Mouse (Mus musculus) liver, embryonic 13.5 days (tissue): ENCODE data around the gene Ppme1. TPM values are rescaled to one million over a fixed set of nuclear protein-coding genes. Genes with fewer than 3 reads are reported as not detected.

Experiments used
- ATAC-seq: fragments of 200-750 bp; cut with Nextera tagmentation; 2 replicates; pipeline ENCODE4 v1.8.0; 2017; ENCODE audit warnings: low read depth, mild to moderate bottlenecking, moderate number of reproducible peaks, moderate library complexity
- DNase-seq: peaks from one replicate; pipeline ENCODE4 v3.0.0; 2022
- H3K27ac ChIP-seq: fragments of 300-500 bp; sonication (generic); 2 replicates; pipeline ENCODE4 v1.5.1; 2015; ENCODE audit warnings: moderate library complexity, mild to moderate bottlenecking, inconsistent platforms
- H3K27me3 ChIP-seq: fragments of 300-500 bp; sonication (generic); 2 replicates; pipeline ENCODE4 v1.6.1; 2015; ENCODE audit warnings: mild to moderate bottlenecking, inconsistent platforms
- H3K36me3 ChIP-seq: fragments of 300-500 bp; sonication (generic); 2 replicates; pipeline ENCODE4 v1.6.1; 2015; ENCODE audit warnings: mild to moderate bottlenecking, inconsistent platforms
- H3K4me1 ChIP-seq: fragments of 300-500 bp; sonication (generic); replicated peaks from 2 replicates; pipeline ENCODE4 v1.6.1; 2015; ENCODE audit warnings: inconsistent platforms
- H3K4me2 ChIP-seq: fragments of 300-500 bp; sonication (generic); 2 replicates; pipeline ENCODE4 v1.6.1; 2015; ENCODE audit warnings: inconsistent platforms, mild to moderate bottlenecking, moderate library complexity
- H3K4me3 ChIP-seq: fragments of 300-500 bp; sonication (generic); replicated peaks from 2 replicates; pipeline ENCODE4 v1.5.1; 2015; ENCODE audit warnings: mild to moderate bottlenecking, inconsistent platforms
- H3K9ac ChIP-seq: fragments of 300-500 bp; sonication (generic); 2 replicates; pipeline ENCODE4 v1.6.1; 2015; ENCODE audit warnings: mild to moderate bottlenecking, inconsistent platforms
- H3K9me3 ChIP-seq: fragments of 300-500 bp; sonication (generic); replicated peaks from 2 replicates; pipeline ENCODE4 v1.6.1; 2016; ENCODE audit warnings: inconsistent platforms
- WGBS: fragments of 180-500 bp; shearing (Covaris S2); methylation state at CpG from one replicate; pipeline ENCODE4 v1.1.7; 2015; ENCODE audit not compliant: insufficient replicate concordance; 5-methylcytosine and 5-hydroxymethylcytosine counted together
- polyA plus RNA-seq: library from polyadenylated mRNA; unstranded; fragments of >200 nt; fragmentation: Nextera tagmentation; extraction: Ambion mirVana; gene quantifications from 2 replicates; pipeline ENCODE4 v1.2.1, GENCODE M21; 2015

The Ppme1 gene
- 24.0 and 26.3 TPM in 2 replicates for polyA plus RNA-seq

DNA sequence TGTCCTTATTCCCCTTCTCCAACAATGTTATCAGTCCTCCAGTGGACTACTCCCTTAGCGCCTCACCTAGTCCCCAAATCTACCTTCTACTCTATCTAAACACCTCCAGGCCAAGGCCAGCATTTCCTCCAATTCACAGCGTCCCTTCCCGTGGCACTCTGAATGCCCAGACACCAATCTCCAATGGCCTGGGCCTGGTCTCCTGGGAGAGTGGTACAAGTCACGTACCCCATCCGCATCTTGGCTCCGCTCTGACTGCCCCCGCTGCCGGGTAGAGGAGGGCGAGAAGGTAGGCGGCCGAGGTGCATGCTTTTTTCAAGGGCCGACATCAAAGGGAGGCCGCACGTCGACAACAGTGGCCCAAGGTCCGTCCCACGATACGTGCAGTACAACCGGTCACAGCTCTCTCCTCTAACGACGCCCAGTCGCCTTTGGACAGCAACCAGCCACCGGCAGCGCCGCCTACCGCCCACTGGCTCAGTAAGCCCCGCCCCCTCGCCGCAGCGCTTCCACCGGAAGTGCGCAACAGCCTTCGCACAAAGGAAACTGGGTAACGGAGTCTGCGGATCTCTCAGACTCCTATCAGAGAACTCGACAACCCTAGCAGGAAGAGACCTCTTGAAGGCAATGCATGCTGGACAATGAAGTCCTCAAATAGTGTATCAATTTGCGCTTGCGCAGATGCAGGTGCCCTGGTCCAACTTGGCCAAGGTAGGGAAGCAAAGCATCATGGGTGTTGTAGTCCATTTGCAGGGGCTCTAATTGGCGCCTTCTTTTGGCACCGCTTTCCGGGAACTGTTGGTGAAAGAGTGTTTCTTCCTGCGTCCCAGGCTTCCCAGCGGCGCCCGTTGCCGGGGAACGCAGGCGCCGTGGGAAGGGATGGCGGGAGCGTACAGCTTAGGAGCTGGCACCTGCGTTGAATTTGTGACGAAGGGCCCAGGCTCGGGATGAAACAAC, at the start of gene Ppme1, which contains the start of gene C2cd3:
TSS of gene Ppme1 (minus strand) at position 813 of the 957 bp plus-strand sequence.
TSS of gene C2cd3 (plus strand) at position 739 of the 957 bp plus-strand sequence.
- peak within 1 kb of the TSS; percentile 88 for H3K4me2 ChIP-seq
- H3K9me3 ChIP-seq, result no peaks in the 10 kb centered on the region
- DNase-seq (peak; percentile 98), ATAC-seq (peak; percentile 95)
- H3K4me3 ChIP-seq, result peak within 1 kb of the TSS; percentile 78
- peaks cover 20% of the 10 kb centered on the region for H3K36me3 ChIP-seq
- under 1% methylated on average over 54 of the region's 54 CpGs for WGBS
- H3K4me1 ChIP-seq, result peaks cover 25% of the 10 kb centered on the region
- H3K9ac ChIP-seq, result peak within 1 kb of the TSS; percentile 89
- H3K27ac ChIP-seq, result peak within 1 kb of the TSS; percentile 91
- H3K27me3 ChIP-seq, result no peaks in the 10 kb centered on the region

DNA sequence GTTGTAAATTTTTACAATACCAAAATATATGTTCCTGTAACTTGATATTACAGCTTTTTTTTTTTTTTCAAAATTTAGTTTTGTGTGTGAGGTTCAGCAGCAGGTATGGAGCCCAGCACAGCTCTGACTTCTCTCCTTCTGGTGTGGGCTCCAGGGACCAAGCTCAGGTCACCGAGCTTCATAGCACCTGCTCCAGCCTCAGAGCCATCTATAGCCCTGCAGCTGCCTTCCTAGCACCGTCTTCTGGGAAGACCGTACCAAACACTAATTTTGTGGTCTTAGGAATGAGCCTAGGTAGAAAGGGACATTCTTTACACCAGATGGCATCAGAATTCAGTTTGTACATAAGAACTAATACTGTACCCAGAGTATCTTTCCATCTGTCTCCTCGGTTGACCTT, 36.6 kb upstream of the Ppme1 start:
- no peak overlapping the region for H3K9ac ChIP-seq
- no peaks in the 10 kb centered on the region for H3K4me1 ChIP-seq
- no peaks in the 10 kb centered on the region for H3K27me3 ChIP-seq
- H3K9me3 ChIP-seq, result no peaks in the 10 kb centered on the region
- no peak overlapping the region for H3K27ac ChIP-seq
- whole genome bisulfite sequencing, result 84% methylated on average over 4 of the region's 4 CpGs
- ATAC-seq (no peak), DNase-seq (no peak)
- no peak overlapping the region for H3K4me2 ChIP-seq
- peaks cover 77% of the 10 kb centered on the region for H3K36me3 ChIP-seq
- H3K4me3 ChIP-seq, result no peak overlapping the region

DNA sequence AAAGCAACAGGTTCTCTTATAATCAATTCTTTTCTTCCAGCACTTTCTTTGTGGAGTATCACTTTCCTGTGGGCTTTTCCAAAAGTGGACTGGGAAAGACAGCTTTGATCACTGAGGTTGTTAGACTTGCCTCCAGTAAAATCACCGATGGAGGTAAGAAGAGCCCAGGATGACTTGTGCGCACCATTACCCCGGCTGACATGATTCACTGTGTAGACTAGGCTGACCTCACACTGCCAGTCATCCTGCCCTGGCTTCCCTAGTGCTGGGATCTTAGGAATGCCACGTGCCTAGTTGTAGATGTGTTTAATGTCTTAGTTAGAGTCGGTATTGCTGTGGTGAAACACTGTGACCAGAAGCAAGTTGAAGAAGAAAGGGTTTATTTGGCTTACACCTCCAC, 35.6 kb upstream of the Ppme1 start:
- H3K4me1 ChIP-seq, result no peaks in the 10 kb centered on the region
- DNase-seq (no peak), ATAC-seq (no peak)
- no peak overlapping the region for H3K27ac ChIP-seq
- no peak overlapping the region for H3K4me3 ChIP-seq
- H3K36me3 ChIP-seq, result peaks cover 76% of the 10 kb centered on the region
- 88% methylated on average over 5 of the region's 5 CpGs for WGBS
- H3K9me3 ChIP-seq, result no peaks in the 10 kb centered on the region
- no peak overlapping the region for H3K4me2 ChIP-seq
- no peaks in the 10 kb centered on the region for H3K27me3 ChIP-seq
- H3K9ac ChIP-seq, result no peak overlapping the region

DNA sequence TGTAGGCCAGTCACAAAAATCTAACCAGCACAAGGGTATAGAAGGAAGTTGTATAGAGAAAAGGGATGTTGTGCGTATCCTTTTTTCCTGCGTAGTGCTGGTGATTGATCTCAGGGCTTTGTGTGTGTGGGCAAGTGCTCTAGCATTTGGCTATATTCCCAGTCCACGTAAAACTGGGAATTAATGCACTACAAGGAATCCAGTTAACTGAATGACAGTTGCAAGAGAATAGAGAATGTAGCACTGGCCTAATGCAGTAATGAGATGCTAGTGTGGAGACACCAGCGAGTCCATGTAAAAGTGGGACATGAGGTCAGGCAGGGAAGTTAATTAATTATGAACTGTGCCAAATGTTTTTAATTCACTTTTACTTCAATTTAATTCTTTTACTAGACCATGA, 30.6 kb upstream of the Ppme1 start:
- peaks cover 73% of the 10 kb centered on the region for H3K36me3 ChIP-seq

DNA sequence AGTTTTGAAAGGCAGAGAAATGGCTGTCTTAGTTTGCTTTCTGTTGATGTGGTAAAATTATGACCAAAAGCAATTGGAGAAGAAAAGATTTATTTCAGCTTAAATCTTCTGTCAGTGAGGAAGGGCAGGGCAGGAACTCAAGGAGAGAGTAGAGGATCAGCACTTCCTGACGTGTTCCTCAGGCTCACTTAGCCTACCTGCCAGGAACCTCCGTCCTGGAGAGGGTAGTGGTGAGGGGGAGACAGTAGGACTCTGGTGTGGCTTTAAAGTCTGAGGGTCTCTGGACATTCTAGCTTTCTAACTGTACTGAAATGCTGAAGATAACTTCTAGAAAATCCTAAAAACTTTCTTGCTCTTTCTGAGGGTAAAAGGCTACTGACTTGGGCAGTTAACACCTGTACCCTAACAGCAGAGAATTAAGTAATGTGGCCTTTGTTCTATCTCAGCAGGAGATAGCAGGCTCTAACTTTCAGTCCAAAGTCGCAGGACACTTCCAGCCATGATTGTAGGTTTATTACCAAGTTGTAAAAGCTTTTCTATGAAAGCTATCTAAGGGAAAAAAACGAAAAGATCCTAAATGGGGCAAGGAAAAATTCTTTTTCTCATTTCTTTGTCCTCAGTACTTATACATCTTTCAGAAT, 28.9 kb upstream of the Ppme1 start:
- Histone ChIP-seq H3K4me2 (no peak overlapping the region), H3K9ac (no peak overlapping the region)
- no peak for ATAC-seq

More for the DNA sequence above, 30.6 kb upstream of the Ppme1 start:
- Histone ChIP-seq H3K4me2 (no peak overlapping the region), H3K9ac (no peak overlapping the region), H3K4me3 (no peak overlapping the region), H3K9me3 (no peaks in the 10 kb centered on the region), H3K4me1 (no peaks in the 10 kb centered on the region), H3K27ac (no peak overlapping the region), H3K27me3 (no peaks in the 10 kb centered on the region)
- no peak for DNase-seq
- no peak for ATAC-seq
- WGBS, result 89% methylated on average over 4 of the region's 4 CpGs

DNA sequence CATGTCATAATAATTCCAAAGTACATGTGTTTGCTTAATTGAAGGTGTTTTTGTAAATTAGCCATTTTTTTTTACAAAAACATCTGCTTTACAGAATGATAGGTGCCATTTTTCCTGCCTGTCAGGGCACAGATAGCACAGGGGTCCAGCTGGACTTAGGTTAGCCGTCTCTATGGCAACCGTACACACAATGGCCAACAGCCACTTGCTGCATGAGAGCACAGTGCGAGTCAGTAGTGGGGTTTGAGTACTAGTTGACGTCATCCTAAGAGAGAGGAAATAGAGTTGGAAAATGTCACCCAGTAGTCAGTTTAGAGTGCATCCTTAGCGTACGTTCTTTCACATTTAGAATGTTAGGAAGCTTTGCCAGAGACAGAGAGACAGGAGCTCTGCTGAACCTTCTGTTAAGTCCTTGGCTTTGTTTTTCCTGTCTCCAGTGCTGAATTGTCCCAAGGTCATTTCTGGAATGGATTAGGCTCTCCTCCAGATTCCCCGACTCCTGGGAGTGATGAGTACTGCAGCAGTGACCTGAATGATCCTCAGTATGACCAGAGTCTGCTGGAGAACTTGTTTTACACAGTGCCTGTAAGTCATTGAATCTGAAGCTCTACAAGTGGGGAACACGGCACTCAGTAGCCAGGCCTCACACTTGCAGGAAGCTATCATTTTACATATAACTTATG, 27.3 kb upstream of the Ppme1 start:
- Histone ChIP-seq H3K9ac (no peak overlapping the region), H3K27ac (no peak overlapping the region), H3K9me3 (no peaks in the 10 kb centered on the region), H3K4me2 (no peak overlapping the region), H3K4me1 (no peaks in the 10 kb centered on the region), H3K4me3 (no peak overlapping the region), H3K27me3 (no peaks in the 10 kb centered on the region), H3K36me3 (peaks cover 76% of the 10 kb centered on the region)
- 76% methylated on average over 8 of the region's 8 CpGs for WGBS
- DNase-seq (no peak), ATAC-seq (no peak)

More for the DNA sequence above, 28.9 kb upstream of the Ppme1 start:
- Histone ChIP-seq H3K27ac (no peak overlapping the region), H3K27me3 (no peaks in the 10 kb centered on the region), H3K9me3 (no peaks in the 10 kb centered on the region), H3K4me1 (no peaks in the 10 kb centered on the region), H3K4me3 (no peak overlapping the region), H3K36me3 (peaks cover 72% of the 10 kb centered on the region)
- no peak for DNase-seq
- 60% methylated on average over 4 of the region's 4 CpGs for WGBS

DNA sequence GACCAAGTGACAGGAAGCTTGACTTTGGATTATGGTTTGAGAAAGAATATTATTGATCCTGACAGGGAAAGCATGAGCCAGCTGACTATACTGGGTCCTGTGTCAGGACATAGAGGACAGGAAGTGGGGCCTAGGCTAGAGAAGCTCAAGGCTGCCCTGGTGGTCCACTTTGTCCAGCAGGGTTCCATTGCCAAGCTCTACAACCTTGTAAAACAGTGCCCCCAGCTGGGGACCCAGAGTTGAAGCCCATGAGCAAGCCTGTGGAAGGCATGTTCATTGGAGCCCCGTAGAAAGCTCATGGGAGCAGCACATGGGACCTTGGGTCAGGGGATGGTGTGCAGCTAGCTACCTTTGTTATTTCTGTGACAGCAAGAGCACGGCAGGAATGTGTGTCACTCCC, 20.2 kb upstream of the Ppme1 start:
- DNase-seq, result no peak
- H3K9ac ChIP-seq, result no peak overlapping the region

DNA sequence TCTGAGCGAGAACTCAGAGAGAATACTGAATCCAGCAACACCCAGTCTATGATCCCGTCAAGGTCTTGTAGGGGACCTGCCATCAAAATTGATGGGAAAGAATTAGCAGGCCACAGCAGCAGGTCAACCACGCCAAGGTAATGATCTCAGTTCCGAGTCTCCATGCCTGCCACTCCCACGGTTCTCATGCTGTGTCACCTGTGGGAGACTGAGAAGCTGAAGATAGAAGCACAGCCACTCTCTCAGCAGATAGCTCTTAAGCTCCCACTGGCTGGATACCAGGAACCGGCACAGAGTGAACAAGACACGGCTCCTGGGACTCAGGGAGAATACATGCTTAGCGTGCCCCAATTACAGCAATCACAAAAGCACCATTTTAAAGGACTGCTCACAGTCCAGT, 18.1 kb upstream of the Ppme1 start:
- DNase-seq, result no peak
- peaks cover 55% of the 10 kb centered on the region for H3K36me3 ChIP-seq
- 85% methylated on average over 8 of the region's 8 CpGs for WGBS

More for the DNA sequence above, 20.2 kb upstream of the Ppme1 start:
- H3K9me3 ChIP-seq, result no peaks in the 10 kb centered on the region
- H3K4me3 ChIP-seq, result no peak overlapping the region
- H3K4me2 ChIP-seq, result no peak overlapping the region
- 78% methylated on average over 2 of the region's 2 CpGs for WGBS
- H3K36me3 ChIP-seq, result peaks cover 69% of the 10 kb centered on the region
- no peak overlapping the region for H3K27ac ChIP-seq
- no peak for ATAC-seq
- H3K4me1 ChIP-seq, result no peaks in the 10 kb centered on the region; the same call in 1 of the 2 replicates
- no peaks in the 10 kb centered on the region for H3K27me3 ChIP-seq

DNA sequence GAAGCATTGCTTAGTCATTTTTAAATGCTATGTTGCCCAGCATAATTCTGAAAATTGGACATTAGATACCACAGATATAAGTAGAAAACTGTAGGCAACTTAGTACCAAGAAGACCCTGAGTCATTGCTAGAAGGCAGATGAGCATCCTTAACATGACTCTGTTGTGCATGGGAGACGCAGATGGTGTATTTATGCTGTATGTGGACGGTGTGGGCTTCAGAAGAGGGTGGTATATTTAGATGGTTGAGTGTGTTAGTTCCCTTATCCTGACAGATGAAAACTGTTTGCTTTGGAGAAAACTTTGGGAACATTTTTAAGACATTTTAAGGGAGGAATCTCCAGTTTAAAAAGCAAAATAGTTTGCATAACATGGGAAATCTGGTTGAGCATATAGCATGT, 16.1 kb upstream of the Ppme1 start:
- H3K4me2 ChIP-seq, result no peak overlapping the region
- H3K36me3 ChIP-seq, result peaks cover 56% of the 10 kb centered on the region
- H3K4me1 ChIP-seq, result no peaks in the 10 kb centered on the region; the same call in 1 of the 2 replicates
- ATAC-seq (no peak), DNase-seq (no peak)
- H3K9me3 ChIP-seq, result no peaks in the 10 kb centered on the region
- 89% methylated on average over 2 of the region's 2 CpGs for WGBS
- no peak overlapping the region for H3K4me3 ChIP-seq
- no peaks in the 10 kb centered on the region for H3K27me3 ChIP-seq
- H3K9ac ChIP-seq, result no peak overlapping the region
- H3K27ac ChIP-seq, result no peak overlapping the region

More for the DNA sequence above, 18.1 kb upstream of the Ppme1 start:
- Histone ChIP-seq H3K9me3 (no peaks in the 10 kb centered on the region), H3K9ac (no peak overlapping the region), H3K4me2 (no peak overlapping the region), H3K4me3 (no peak overlapping the region), H3K27ac (no peak overlapping the region), H3K4me1 (no peaks in the 10 kb centered on the region; the same call in 1 of the 2 replicates), H3K27me3 (no peaks in the 10 kb centered on the region)
- no peak for ATAC-seq

DNA sequence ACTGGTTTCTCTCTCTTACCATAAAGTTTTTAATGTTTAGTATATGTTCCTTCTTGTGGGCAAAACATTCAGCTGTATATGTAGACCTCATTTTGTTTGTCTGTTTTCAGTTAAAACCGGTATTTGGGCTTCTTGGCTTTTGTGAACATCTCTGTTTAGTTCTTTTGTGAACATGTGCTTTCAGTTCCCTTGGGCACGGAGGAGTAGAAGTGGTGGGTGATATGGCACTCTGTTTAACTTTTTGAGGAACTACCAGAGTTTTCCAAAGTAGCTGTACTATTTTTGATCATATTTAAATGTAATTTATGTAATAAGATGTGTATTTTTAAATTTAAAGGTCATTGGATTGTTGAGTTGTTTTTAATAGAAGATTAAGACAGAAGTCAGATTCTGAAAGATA, 11.1 kb upstream of the Ppme1 start:
- Histone ChIP-seq H3K9me3 (no peaks in the 10 kb centered on the region), H3K4me3 (no peak overlapping the region), H3K9ac (no peak overlapping the region), H3K4me2 (no peak overlapping the region), H3K27ac (no peak overlapping the region), H3K27me3 (no peaks in the 10 kb centered on the region), H3K36me3 (peaks cover 58% of the 10 kb centered on the region), H3K4me1 (no peaks in the 10 kb centered on the region; the same call in 1 of the 2 replicates)
- ATAC-seq (no peak), DNase-seq (no peak)
- WGBS, result 83% methylated on average over 2 of the region's 2 CpGs

DNA sequence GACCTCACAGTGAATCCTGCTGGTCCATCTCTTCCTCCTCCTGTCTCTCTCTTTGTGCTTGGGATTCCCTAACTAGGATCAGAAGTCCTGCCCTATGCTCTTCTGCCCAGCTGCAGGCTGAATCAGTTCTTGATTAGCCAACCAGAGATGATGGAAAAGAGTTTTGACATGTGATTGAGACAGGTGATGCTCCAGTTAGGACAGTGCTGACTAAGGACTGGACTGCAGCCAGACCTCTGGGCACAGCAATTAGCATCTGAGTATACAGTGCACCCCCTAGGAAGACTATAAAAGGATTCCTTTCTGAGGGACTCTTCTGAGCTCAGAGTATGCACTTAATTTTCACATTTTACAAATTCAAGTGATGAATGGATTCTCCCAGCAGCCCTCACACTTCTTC, 9.1 kb upstream of the Ppme1 start:
- Histone ChIP-seq H3K4me1 (no peaks in the 10 kb centered on the region), H3K9ac (no peak overlapping the region), H3K36me3 (peaks cover 60% of the 10 kb centered on the region), H3K9me3 (no peaks in the 10 kb centered on the region), H3K4me2 (no peak overlapping the region), H3K4me3 (no peak overlapping the region), H3K27me3 (no peaks in the 10 kb centered on the region), H3K27ac (no peak overlapping the region)
- no peak for DNase-seq
- no peak for ATAC-seq
